Mouse (Mus musculus): ENCODE results near the gene Gosr1.

- no peak for TF ChIP-seq CTCF (IDR thresholded peaks at IDR 0.05; ENCODE audit: low read depth)
- no peak for TF ChIP-seq EP300 (optimal IDR thresholded peaks at IDR 0.05)
Observed at GRCm38 (mm10) chr11:76692096-76692495, 71.3 kb downstream of the Gosr1 start.

Data from stomach, postnatal 0 days (tissue).